Comparison of ENCODE assay signal across 9 mouse cellular contexts in the genomic region with DNA sequence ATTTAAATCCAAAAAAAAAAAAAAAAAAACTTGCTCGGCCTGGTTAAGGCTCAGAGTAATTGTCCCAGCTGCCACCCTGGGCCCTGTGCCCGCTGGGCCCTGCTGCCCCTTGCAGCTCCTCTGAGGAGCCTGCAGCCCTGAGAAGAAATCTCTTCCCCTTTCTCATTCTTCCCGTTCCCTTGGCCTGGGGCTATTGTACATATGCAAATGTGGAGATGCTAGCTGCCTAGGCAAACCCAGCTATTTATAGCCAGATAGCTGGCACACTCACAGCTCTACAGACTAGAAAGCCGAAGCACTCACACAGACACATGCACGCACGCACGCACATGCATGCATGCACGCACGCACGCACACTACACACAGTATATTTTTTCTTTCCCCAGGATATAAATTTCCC. TPM values are rescaled to one million over a fixed set of nuclear protein-coding genes. Genes with fewer than 3 reads are reported as not detected.
DNase-seq lines count a peak whose midpoint lies in the region; ATAC-seq lines count a peak whose summit lies in the region.
"Had no signal": no experiment of that assay in that cellular context is flagged by ENCODE, and none has a peak within 500 bp of the region (broad histone marks: within the 10 kb centered on the region; RNA-seq: fewer than 3 reads in every experiment).

No protein-coding gene starts in this region.

- H3K27ac ChIP-seq in midbrain, embryonic 16.5 days (ENCODE audit: low read length), result peak overlapping the region; percentile 78
- H3K27ac ChIP-seq: lung, embryonic 15.5 days had no signal

- H3K36me3 ChIP-seq in midbrain, embryonic 16.5 days (ENCODE audit: control insufficient read depth, insufficient read depth, low read length), result no peaks in the 10 kb centered on the region
- H3K36me3 ChIP-seq: lung, embryonic 15.5 days had no signal

- H3K27me3 ChIP-seq in midbrain, embryonic 16.5 days (ENCODE audit: control insufficient read depth, insufficient read depth, low read depth, low read length), result no peaks in the 10 kb centered on the region
- H3K27me3 ChIP-seq: lung, embryonic 15.5 days had no signal

- no peaks in the 10 kb centered on the region for H3K9me3 ChIP-seq in midbrain, embryonic 16.5 days (replicated peaks; ENCODE audit: control insufficient read depth, low read length, poor library complexity, severe bottlenecking)
- H3K9me3 ChIP-seq: lung, embryonic 15.5 days had no signal

- H3K4me2 ChIP-seq in midbrain, embryonic 16.5 days (ENCODE audit: low read length), result peak overlapping the region; percentile 33; the same call in 1 of the 2 replicates
- H3K4me2 ChIP-seq: lung, embryonic 15.5 days had no signal

- peak; percentile 19 to 38 for DNase-seq in heart, adult 9 months (ENCODE audit: low spot score in 2 of 2)
- DNase-seq in heart, postnatal 14 days, result no peak
- DNase-seq in cerebellum, adult 8-10 months, result peak; percentile 2
- DNase-seq in heart, postnatal 10 days, result peak; percentile 62 to 68
- DNase-seq in urinary bladder, adult 18-20 months (ENCODE audit: low spot score in 2 of 2), result no peak
- DNase-seq in lung, postnatal 4 days, result no peak

- 17% methylated on average over 10 of the region's 10 CpGs for WGBS in midbrain, embryonic 16.5 days

- H3K4me1 ChIP-seq in midbrain, embryonic 16.5 days (ENCODE audit: control insufficient read depth, insufficient read depth, low read length), result peaks cover 24% of the 10 kb centered on the region

- H3K9ac ChIP-seq in midbrain, embryonic 16.5 days (ENCODE audit: low read depth, low read length), result peak overlapping the region; percentile 17; the same call in 1 of the 2 replicates
- H3K9ac ChIP-seq: lung, embryonic 15.5 days had no signal

- intact Hi-C loops in heart, postnatal 14 days (cut with DNase I), result no loop called here
- intact Hi-C loops in heart, postnatal 10 days (cut with DNase I), result no loop called here

- no peak overlapping the region for H3K4me3 ChIP-seq in midbrain, embryonic 16.5 days (ENCODE audit: low read depth, low read length)
- H3K4me3 ChIP-seq: lung, embryonic 15.5 days had no signal

- ATAC-seq in midbrain, embryonic 16.5 days, result peak; percentile 86
- ATAC-seq in monocyte, adult 5-6 weeks (replicated peaks; ENCODE audit: insufficient number of reproducible peaks, low FRiP score, low TSS enrichment, poor library complexity, severe bottlenecking), result no peak

RNA-seq across cellular contexts. Expression of gene Gm26897, which starts 9.0 kb away (rescaled TPM):
- total RNA-seq in heart, postnatal 14 days (2021), result not detected
- total RNA-seq in heart, postnatal 10 days (2021), result not detected
- polyA plus RNA-seq in midbrain, embryonic 16.5 days (2015; fragmentation: Nextera tagmentation; extraction: Ambion mirVana), result not detected in 2 replicates
- total RNA-seq in monocyte, adult 5-6 weeks (2017), result not detected in 3 replicates
- polyA plus RNA-seq: lung, embryonic 15.5 days had no signal

Comparison
In these comparisons a context has a peak if more than half of its experiments do, and no peak if none do; other contexts are left out.
1. DNase-seq: peak in heart, adult 9 months (2 of 2), cerebellum, adult 8-10 months (single experiment) and heart, postnatal 10 days (2 of 2); none in heart, postnatal 14 days (0 of 2), urinary bladder, adult 18-20 months (0 of 2) and lung, postnatal 4 days (0 of 2).